Mouse (Mus musculus) limb, embryonic 15.5 days (tissue): ENCODE data around the gene Jazf1. TPM values are rescaled to one million over a fixed set of nuclear protein-coding genes. Genes with fewer than 3 reads are reported as not detected.

ENCODE experiments used
- ATAC-seq: fragments of 200-750 bp; cut with Nextera tagmentation; 2 replicates; pipeline ENCODE4 v1.8.0; 2017; ENCODE audit warnings: low read depth, moderate TSS enrichment; ENCODE audit not compliant: insufficient number of reproducible peaks, low FRiP score, low TSS enrichment
- H3K27ac ChIP-seq: fragments of 300-500 bp; sonication (generic); 2 replicates; pipeline ENCODE4 v1.5.1; 2015; ENCODE audit warnings: moderate library complexity, mild to moderate bottlenecking, inconsistent platforms
- H3K27me3 ChIP-seq: fragments of 300-500 bp; sonication (generic); 2 replicates; pipeline ENCODE4 v1.6.1; 2015; ENCODE audit warnings: inconsistent platforms
- H3K36me3 ChIP-seq: fragments of 300-500 bp; sonication (generic); 2 replicates; pipeline ENCODE4 v1.6.1; 2015; ENCODE audit warnings: inconsistent platforms
- H3K4me1 ChIP-seq: fragments of 300-500 bp; sonication (generic); 2 replicates; pipeline ENCODE4 v1.6.1; 2015; ENCODE audit warnings: inconsistent platforms
- H3K4me2 ChIP-seq: fragments of 300-500 bp; sonication (generic); 2 replicates; pipeline ENCODE4 v1.6.1; 2015; ENCODE audit warnings: mild to moderate bottlenecking, inconsistent platforms
- H3K4me3 ChIP-seq: fragments of 300-500 bp; sonication (generic); 2 replicates; pipeline ENCODE4 v1.5.1; 2015; ENCODE audit warnings: mild to moderate bottlenecking, inconsistent platforms
- H3K9ac ChIP-seq: fragments of 300-500 bp; sonication (generic); 2 replicates; pipeline ENCODE4 v1.6.1; 2015; ENCODE audit warnings: inconsistent platforms
- H3K9me3 ChIP-seq: fragments of 300-500 bp; sonication (generic); 2 replicates; pipeline ENCODE4 v1.6.1; 2016; ENCODE audit warnings: inconsistent platforms
- WGBS: fragments of 180-500 bp; shearing (Covaris S2); methylation state at CpG from one replicate; pipeline ENCODE4 v1.1.7; 2015; 5-methylcytosine and 5-hydroxymethylcytosine counted together
- polyA plus RNA-seq: library from polyadenylated mRNA; unstranded; fragments of >200 nt; fragmentation: Nextera tagmentation; extraction: Ambion mirVana; gene quantifications from 2 replicates; pipeline ENCODE4 v1.2.1, GENCODE M21; 2015

Jazf1 gene
- polyA plus RNA-seq, 1 experiment from 2014 or later = 21.0 TPM

GRCm38 (mm10) chr6:52963840-52964690 lies 104.4 kb downstream of the Jazf1 start:
- H3K9me3 ChIP-seq = no peaks in the 10 kb centered on the region
- H3K4me2 ChIP-seq = no peak overlapping the region
- peak overlapping the region; percentile 1; the same call in 1 of the 2 replicates for H3K27ac ChIP-seq
- H3K4me1 ChIP-seq = peaks cover 53% of the 10 kb centered on the region
- 43% methylated on average over 13 of the region's 13 CpGs for WGBS
- ATAC-seq = no peak
- no peak overlapping the region for H3K4me3 ChIP-seq
- H3K36me3 ChIP-seq = no peaks in the 10 kb centered on the region
- H3K27me3 ChIP-seq = no peaks in the 10 kb centered on the region
- H3K9ac ChIP-seq = no peak overlapping the region

- Histone ChIP-seq H3K9ac (no peak overlapping the region), H3K36me3 (no peaks in the 10 kb centered on the region), H3K4me1 (peaks cover 53% of the 10 kb centered on the region), H3K27ac (0 out of 2 replicates have a peak overlapping the region, but pooled peaks have one; percentile 3), H3K9me3 (no peaks in the 10 kb centered on the region), H3K4me2 (no peak overlapping the region), H3K27me3 (no peaks in the 10 kb centered on the region), H3K4me3 (no peak overlapping the region)
- no peak for ATAC-seq
- WGBS = 33% methylated on average over 6 of the region's 6 CpGs
These were observed 105.0 kb downstream of the Jazf1 start for GRCm38 (mm10) chr6:52963430-52963732.

GRCm38 (mm10) chr6:52962600-52963429 lies 105.6 kb downstream of the Jazf1 start:
- WGBS = 38% methylated on average over 4 of the region's 4 CpGs
- no peak overlapping the region for H3K4me2 ChIP-seq
- peaks cover 51% of the 10 kb centered on the region for H3K4me1 ChIP-seq
- H3K36me3 ChIP-seq = no peaks in the 10 kb centered on the region
- no peaks in the 10 kb centered on the region for H3K27me3 ChIP-seq
- no peak overlapping the region for H3K9ac ChIP-seq
- H3K27ac ChIP-seq = no peak overlapping the region; the same call in 1 of the 2 replicates
- H3K9me3 ChIP-seq = no peaks in the 10 kb centered on the region
- H3K4me3 ChIP-seq = no peak overlapping the region
- ATAC-seq = no peak

- Histone ChIP-seq H3K36me3 (no peaks in the 10 kb centered on the region), H3K27me3 (no peaks in the 10 kb centered on the region), H3K4me2 (no peak overlapping the region), H3K9me3 (no peaks in the 10 kb centered on the region), H3K9ac (no peak overlapping the region), H3K4me3 (no peak overlapping the region), H3K4me1 (peaks cover 50% of the 10 kb centered on the region), H3K27ac (peak overlapping the region; percentile 9; the same call in 1 of the 2 replicates)
- 55% methylated on average over 6 of the region's 6 CpGs for WGBS
- no peak for ATAC-seq
These were observed 106.6 kb downstream of the Jazf1 start for GRCm38 (mm10) chr6:52961660-52962490.

- no peaks in the 10 kb centered on the region for H3K36me3 ChIP-seq
- no peak for ATAC-seq
- no peak overlapping the region for H3K27ac ChIP-seq
- no peak overlapping the region for H3K9ac ChIP-seq
- H3K27me3 ChIP-seq = no peaks in the 10 kb centered on the region
- H3K4me2 ChIP-seq = no peak overlapping the region
- no peak overlapping the region for H3K4me3 ChIP-seq
- H3K4me1 ChIP-seq = peaks cover 19% of the 10 kb centered on the region
- WGBS = 8% methylated on average over 4 of the region's 4 CpGs
- no peaks in the 10 kb centered on the region for H3K9me3 ChIP-seq
These were observed 110.7 kb downstream of the Jazf1 start for GRCm38 (mm10) chr6:52957730-52958129.

GRCm38 (mm10) chr6:52956131-52956530 lies 112.3 kb downstream of the Jazf1 start:
- Histone ChIP-seq H3K4me1 (peaks cover 19% of the 10 kb centered on the region), H3K9ac (no peak overlapping the region), H3K4me2 (no peak overlapping the region), H3K9me3 (no peaks in the 10 kb centered on the region), H3K27ac (no peak overlapping the region), H3K36me3 (no peaks in the 10 kb centered on the region), H3K27me3 (no peaks in the 10 kb centered on the region), H3K4me3 (no peak overlapping the region)
- ATAC-seq = no peak
- WGBS = 79% methylated on average over 2 of the region's 2 CpGs

GRCm38 (mm10) chr6:52955304-52955703 lies 113.1 kb downstream of the Jazf1 start:
- Histone ChIP-seq H3K4me2 (no peak overlapping the region), H3K36me3 (no peaks in the 10 kb centered on the region), H3K27me3 (no peaks in the 10 kb centered on the region), H3K4me1 (peaks cover 19% of the 10 kb centered on the region), H3K4me3 (no peak overlapping the region), H3K9ac (no peak overlapping the region), H3K27ac (no peak overlapping the region), H3K9me3 (no peaks in the 10 kb centered on the region)
- WGBS = 74% methylated on average over 2 of the region's 2 CpGs
- ATAC-seq = no peak

GRCm38 (mm10) chr6:52954861-52955260 lies 113.6 kb downstream of the Jazf1 start:
- no peaks in the 10 kb centered on the region for H3K9me3 ChIP-seq
- H3K9ac ChIP-seq = no peak overlapping the region
- H3K27me3 ChIP-seq = no peaks in the 10 kb centered on the region
- no peaks in the 10 kb centered on the region for H3K36me3 ChIP-seq
- 85% methylated on average over 3 of the region's 3 CpGs for WGBS
- peaks cover 16% of the 10 kb centered on the region for H3K4me1 ChIP-seq
- H3K4me2 ChIP-seq = no peak overlapping the region
- H3K4me3 ChIP-seq = no peak overlapping the region
- H3K27ac ChIP-seq = no peak overlapping the region
- no peak for ATAC-seq

GRCm38 (mm10) chr6:52954441-52954840 lies 114.0 kb downstream of the Jazf1 start:
- ATAC-seq = no peak
- Histone ChIP-seq H3K27ac (no peak overlapping the region), H3K4me3 (no peak overlapping the region), H3K9ac (no peak overlapping the region), H3K36me3 (no peaks in the 10 kb centered on the region), H3K4me2 (no peak overlapping the region), H3K4me1 (peaks cover 16% of the 10 kb centered on the region), H3K27me3 (no peaks in the 10 kb centered on the region), H3K9me3 (no peaks in the 10 kb centered on the region)
- WGBS = 62% methylated on average over 9 of the region's 9 CpGs

- 66% methylated on average over 8 of the region's 8 CpGs for WGBS
These were observed 115.9 kb downstream of the Jazf1 start for GRCm38 (mm10) chr6:52952526-52952900.

GRCm38 (mm10) chr6:52951871-52952525 lies 116.4 kb downstream of the Jazf1 start:
- 0 out of 2 replicates have a peak, but pooled peaks have one; percentile 35 for ATAC-seq
- peaks cover 14% of the 10 kb centered on the region for H3K4me1 ChIP-seq
- WGBS = 56% methylated on average over 7 of the region's 7 CpGs
- no peaks in the 10 kb centered on the region for H3K36me3 ChIP-seq
- H3K27me3 ChIP-seq = no peaks in the 10 kb centered on the region
- H3K4me3 ChIP-seq = no peak overlapping the region
- H3K27ac ChIP-seq = no peak overlapping the region
- no peaks in the 10 kb centered on the region for H3K9me3 ChIP-seq
- H3K4me2 ChIP-seq = no peak overlapping the region
- H3K9ac ChIP-seq = no peak overlapping the region

More at GRCm38 (mm10) chr6:52952526-52952900, 115.9 kb downstream of the Jazf1 start:
- Histone ChIP-seq H3K27ac (no peak overlapping the region), H3K36me3 (no peaks in the 10 kb centered on the region), H3K4me3 (no peak overlapping the region), H3K27me3 (no peaks in the 10 kb centered on the region), H3K9me3 (no peaks in the 10 kb centered on the region), H3K9ac (no peak overlapping the region), H3K4me1 (peaks cover 14% of the 10 kb centered on the region), H3K4me2 (no peak overlapping the region)
- ATAC-seq = no peak
